Mouse (Mus musculus) embryo, embryonic 10.5 days (tissue): Measurements from ENCODE around the gene Sptssb.

Experiments
- DNase-seq: peaks from one replicate; pipeline ENCODE4 v3.0.0-alpha.2; 2015; ENCODE audit warnings: low spot score

Gene Sptssb

GRCm38 (mm10) chr3:69829532-69829931, 30.2 kb downstream of the Sptssb start:
- no peak for DNase-seq

GRCm38 (mm10) chr3:69824536-69824935, 35.2 kb downstream of the Sptssb start:
- no peak for DNase-seq

GRCm38 (mm10) chr3:69820614-69821013, 39.1 kb downstream of the Sptssb start:
- DNase-seq = no peak

GRCm38 (mm10) chr3:69819851-69820200, 39.9 kb downstream of the Sptssb start:
- peak; percentile 16 for DNase-seq

- no peak for DNase-seq
These were observed 40.4 kb downstream of the Sptssb start for GRCm38 (mm10) chr3:69819146-69819850.

- no peak for DNase-seq
These were observed 41.3 kb downstream of the Sptssb start for GRCm38 (mm10) chr3:69818466-69818865.

- DNase-seq = no peak
These were observed 43.2 kb downstream of the Sptssb start for GRCm38 (mm10) chr3:69816547-69816946.

- DNase-seq = peak; percentile 25
These were observed 46.6 kb downstream of the Sptssb start for GRCm38 (mm10) chr3:69813005-69813695.

- no peak for DNase-seq
These were observed 47.3 kb downstream of the Sptssb start for GRCm38 (mm10) chr3:69812442-69812841.

GRCm38 (mm10) chr3:69808479-69808878, 51.3 kb downstream of the Sptssb start:
- no peak for DNase-seq

- no peak for DNase-seq
These were observed 56.6 kb downstream of the Sptssb start for GRCm38 (mm10) chr3:69803137-69803536.

GRCm38 (mm10) chr3:69800829-69801384, 58.8 kb downstream of the Sptssb start:
- DNase-seq = peak; percentile 18

GRCm38 (mm10) chr3:69799096-69799495, 60.6 kb downstream of the Sptssb start:
- DNase-seq = no peak

- DNase-seq = no peak
These were observed 61.8 kb downstream of the Sptssb start for GRCm38 (mm10) chr3:69797969-69798368.

- no peak for DNase-seq
These were observed 62.2 kb downstream of the Sptssb start for GRCm38 (mm10) chr3:69797533-69797932.

- DNase-seq = no peak
These were observed 66.8 kb downstream of the Sptssb start for GRCm38 (mm10) chr3:69792823-69793417.

GRCm38 (mm10) chr3:69779246-69779796, 80.4 kb downstream of the Sptssb start:
- no peak for DNase-seq

- no peak for DNase-seq
These were observed 86.4 kb downstream of the Sptssb start for GRCm38 (mm10) chr3:69773356-69773755.
